Mouse (Mus musculus) liver, adult 2 months (tissue): ENCODE measurements around the gene Fsip1. TPM values are rescaled to one million over a fixed set of nuclear protein-coding genes. Genes with fewer than 3 reads are reported as not detected.
A peak's percentile ranks its signal among the peaks of the same experiment; 100 is the strongest.

Experiments used
- DNase-seq: peaks from one replicate; pipeline ENCODE4 v3.0.0-alpha.2; 2011; ENCODE audit warnings: low read depth, low spot score; ENCODE audit errors: extremely low read depth
- H3K27ac ChIP-seq: fragments of 200-500 bp; replicated peaks from 2 replicates; pipeline ENCODE4 v1.5.1; 2012; ENCODE audit warnings: low read depth, mild to moderate bottlenecking, control low read depth, inconsistent platforms, low read length; ENCODE audit not compliant: insufficient read depth
- H3K27me3 ChIP-seq: fragments of 200-500 bp; 2 replicates; pipeline ENCODE4 v1.6.1; 2012; ENCODE audit warnings: mild to moderate bottlenecking, moderate library complexity, low read length, inconsistent platforms; ENCODE audit not compliant: control insufficient read depth, insufficient read depth
- H3K36me3 ChIP-seq: fragments of 200-500 bp; 2 replicates; pipeline ENCODE4 v1.6.1; 2012; ENCODE audit warnings: low read length, inconsistent platforms; ENCODE audit not compliant: control insufficient read depth, insufficient read depth
- H3K4me1 ChIP-seq: fragments of 200-500 bp; 2 replicates; pipeline ENCODE4 v1.6.1; 2011; ENCODE audit warnings: low read length; ENCODE audit not compliant: control insufficient read depth, insufficient read depth
- H3K4me3 ChIP-seq: fragments of 200-500 bp; 2 replicates; pipeline ENCODE4 v1.5.1; 2011; ENCODE audit warnings: low read depth, mild to moderate bottlenecking, control low read depth, low read length, moderate library complexity; ENCODE audit not compliant: insufficient read depth
- H3K79me2 ChIP-seq: fragments of 200-500 bp; 2 replicates; pipeline ENCODE4 v1.6.1; 2012; ENCODE audit warnings: inconsistent platforms, mild to moderate bottlenecking, low read length, moderate library complexity; ENCODE audit not compliant: control insufficient read depth, insufficient read depth
- H3K9ac ChIP-seq: fragments of 200-500 bp; 2 replicates; pipeline ENCODE4 v1.6.1; 2012; ENCODE audit warnings: low read depth, mild to moderate bottlenecking, control low read depth, inconsistent platforms, low read length
- CTCF ChIP-seq: fragments of 200-500 bp; IDR thresholded peaks from 2 replicates; pipeline ENCODE4 v1.5.1; 2011; ENCODE audit warnings: low read depth, low read length, control low read depth
- POLR2A ChIP-seq: fragments of 200-500 bp; IDR thresholded peaks from 2 replicates; pipeline ENCODE4 v1.6.1; 2011; ENCODE audit warnings: low read length, control low read depth; ENCODE audit not compliant: insufficient read depth; ENCODE audit errors: extremely low read depth
- WGBS: fragments of 180-500 bp; shearing (Covaris S2); methylation state at CpG from one replicate; pipeline ENCODE4 v1.1.7; 2018; 5-methylcytosine and 5-hydroxymethylcytosine counted together
- polyA plus RNA-seq: library from polyadenylated mRNA; depleted of rRNA; stranded (reverse); fragments of >200 nt; gene quantifications from 2 replicates; pipeline ENCODE4 v1.2.3, GENCODE M21; 2012
- total RNA-seq: library from RNA; depleted of rRNA; stranded (reverse); fragments of >200 nt; gene quantifications from 2 replicates; pipeline ENCODE4 v1.2.3, GENCODE M21; 2014

Gene Fsip1
- total and polyA plus RNA-seq, 2 experiments = 0.05 to 0.09 TPM

DNA sequence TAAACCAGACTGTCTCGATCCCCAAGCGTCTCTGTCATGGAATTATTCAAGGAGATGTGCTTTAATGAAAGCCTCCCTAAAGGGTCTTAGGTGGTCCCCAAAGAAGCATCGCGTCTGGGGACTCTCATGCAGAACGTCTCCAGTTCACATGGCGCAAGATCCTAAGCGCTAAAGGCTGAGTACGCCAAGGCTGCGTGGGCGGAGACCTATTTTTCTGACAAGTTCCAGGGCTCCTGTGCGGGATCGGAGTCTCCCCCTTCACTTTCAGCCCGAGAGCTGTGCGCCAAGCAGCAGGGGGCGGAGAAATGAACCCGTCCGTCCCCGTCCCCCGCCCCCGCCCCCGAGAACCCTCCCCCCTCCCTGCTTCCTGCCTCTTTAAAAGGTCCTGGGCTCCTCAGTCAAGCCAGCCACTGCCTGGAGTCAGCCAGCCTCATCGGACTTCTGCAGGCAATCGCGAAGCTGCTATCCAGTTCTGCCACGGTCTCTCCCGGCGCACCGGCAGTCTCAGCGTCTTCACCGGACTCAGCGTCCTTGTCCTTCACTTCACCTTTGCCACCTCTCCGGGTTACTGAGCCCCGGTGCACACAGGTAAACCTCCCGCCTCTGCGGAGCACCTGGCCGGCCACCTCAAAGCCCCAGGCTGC is 145.2 kb downstream of the Fsip1 start, which contains the start of gene Thbs1:
Gene Thbs1 (plus strand): TSS at position 389 of the 644 bp plus-strand sequence.
- H3K4me3 ChIP-seq = peak within 1 kb of the TSS; percentile 50
- under 1% methylated on average over 36 of the region's 36 CpGs for WGBS
- TF ChIP-seq POLR2A (0 out of 2 replicates have a peak, but pooled peaks have one; percentile 23), CTCF (no peak)
- no peak within 1 kb of the TSS for H3K27ac ChIP-seq
- no peaks in the 10 kb centered on the region for H3K27me3 ChIP-seq
- peaks cover 2% of the 10 kb centered on the region; the same call in 1 of the 2 replicates for H3K4me1 ChIP-seq
- H3K9ac ChIP-seq = peak within 1 kb of the TSS; percentile 36
- H3K36me3 ChIP-seq = no peaks in the 10 kb centered on the region
- peak; percentile 34 for DNase-seq
- no peaks in the 10 kb centered on the region for H3K79me2 ChIP-seq

DNA sequence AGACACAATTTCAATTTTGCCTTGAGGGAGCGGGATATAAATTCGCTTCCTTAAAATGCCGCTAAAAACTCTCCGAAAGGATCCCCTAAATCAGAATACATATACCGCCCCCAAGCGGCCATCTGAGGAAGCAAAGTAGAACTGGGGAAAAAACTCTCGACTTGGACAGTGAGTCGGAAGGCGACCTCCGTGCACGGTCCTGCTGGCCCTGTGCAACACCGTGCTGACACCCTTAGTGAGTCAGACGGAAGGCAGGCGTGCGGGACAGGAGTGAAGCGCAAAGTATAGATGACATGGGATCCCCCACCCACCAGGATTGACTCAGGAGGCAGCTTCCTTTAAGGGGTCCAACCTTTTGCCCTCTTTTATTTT is 145.7 kb downstream of the Fsip1 start:
- H3K4me1 ChIP-seq = peaks cover 2% of the 10 kb centered on the region; the same call in 1 of the 2 replicates
- no peaks in the 10 kb centered on the region for H3K27me3 ChIP-seq
- TF ChIP-seq POLR2A = no peak
- TF ChIP-seq CTCF = peak; percentile 57
- H3K79me2 ChIP-seq = no peaks in the 10 kb centered on the region
- peak overlapping the region; percentile 36; the same call in 1 of the 2 replicates for H3K9ac ChIP-seq
- no peaks in the 10 kb centered on the region for H3K36me3 ChIP-seq
- no peak overlapping the region for H3K27ac ChIP-seq
- peak; percentile 48 for DNase-seq
- H3K4me3 ChIP-seq = peak overlapping the region; percentile 37; the same call in 1 of the 2 replicates
- 2% methylated on average over 16 of the region's 16 CpGs for WGBS

DNA sequence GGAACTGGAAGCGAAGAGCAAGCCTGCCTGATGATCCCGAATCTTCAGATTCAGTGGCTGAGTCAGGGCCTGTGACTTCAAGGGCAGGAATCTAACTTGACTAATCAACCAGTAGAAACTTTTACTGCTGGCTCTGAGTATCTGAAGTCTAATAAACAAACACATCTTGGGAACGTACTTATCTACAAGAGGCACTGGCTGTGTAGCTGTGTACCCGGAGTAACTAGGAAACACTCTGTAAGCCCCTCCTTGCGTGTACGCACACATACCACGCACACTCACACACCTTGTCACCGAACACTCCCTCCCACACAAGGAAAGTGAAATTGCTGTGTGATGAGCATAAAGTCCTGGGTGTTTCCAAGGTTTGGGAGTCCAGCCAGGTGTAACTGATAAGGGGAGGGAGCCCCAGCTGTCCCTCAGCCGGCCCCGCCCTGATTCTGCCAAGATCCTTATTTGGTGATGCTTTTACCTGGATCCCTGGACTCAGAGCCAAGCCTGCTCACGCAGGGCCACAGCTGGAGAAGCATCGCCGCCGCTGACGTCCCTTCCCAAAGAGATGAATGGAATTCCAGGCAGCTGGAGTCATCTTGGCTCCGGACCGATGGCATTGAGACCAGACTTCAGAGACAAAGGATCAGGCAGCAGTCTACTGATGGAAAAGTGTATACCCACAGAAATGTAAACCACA is 146.4 kb downstream of the Fsip1 start:
- no peak overlapping the region for H3K27ac ChIP-seq
- no peak overlapping the region for H3K9ac ChIP-seq
- TF ChIP-seq CTCF = no peak
- TF ChIP-seq POLR2A = no peak
- WGBS = 41% methylated on average over 17 of the region's 17 CpGs
- H3K4me3 ChIP-seq = no peak overlapping the region
- no peaks in the 10 kb centered on the region for H3K27me3 ChIP-seq
- no peak for DNase-seq
- no peaks in the 10 kb centered on the region for H3K79me2 ChIP-seq
- peaks cover 2% of the 10 kb centered on the region; the same call in 1 of the 2 replicates for H3K4me1 ChIP-seq
- H3K36me3 ChIP-seq = no peaks in the 10 kb centered on the region

DNA sequence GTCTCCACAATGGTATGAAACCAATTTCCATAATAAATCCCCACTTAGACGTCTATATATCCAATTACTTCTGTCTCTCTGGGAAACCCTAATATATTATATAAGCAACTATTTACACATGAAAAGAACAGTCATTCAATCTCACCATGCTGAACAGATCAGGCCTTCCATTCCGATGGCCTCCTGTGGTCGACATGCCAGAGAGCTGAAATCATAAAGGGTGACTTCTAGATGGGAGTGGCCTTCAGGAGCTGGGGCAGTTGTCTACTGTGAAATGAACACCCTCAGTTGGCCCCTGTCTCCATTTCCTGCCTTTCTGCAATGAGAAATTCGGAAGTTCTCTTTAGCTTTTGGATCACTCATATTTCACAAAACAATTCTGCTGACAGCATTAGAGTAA is 154.6 kb downstream of the Fsip1 start:
- 79% methylated on average over 4 of the region's 4 CpGs for WGBS
- no peaks in the 10 kb centered on the region for H3K36me3 ChIP-seq
- H3K9ac ChIP-seq = no peak overlapping the region
- no peak overlapping the region for H3K4me3 ChIP-seq
- H3K79me2 ChIP-seq = no peaks in the 10 kb centered on the region
- TF ChIP-seq POLR2A (no peak), CTCF (no peak)
- H3K27me3 ChIP-seq = no peaks in the 10 kb centered on the region
- H3K4me1 ChIP-seq = no peaks in the 10 kb centered on the region
- H3K27ac ChIP-seq = no peak overlapping the region
- no peak for DNase-seq

DNA sequence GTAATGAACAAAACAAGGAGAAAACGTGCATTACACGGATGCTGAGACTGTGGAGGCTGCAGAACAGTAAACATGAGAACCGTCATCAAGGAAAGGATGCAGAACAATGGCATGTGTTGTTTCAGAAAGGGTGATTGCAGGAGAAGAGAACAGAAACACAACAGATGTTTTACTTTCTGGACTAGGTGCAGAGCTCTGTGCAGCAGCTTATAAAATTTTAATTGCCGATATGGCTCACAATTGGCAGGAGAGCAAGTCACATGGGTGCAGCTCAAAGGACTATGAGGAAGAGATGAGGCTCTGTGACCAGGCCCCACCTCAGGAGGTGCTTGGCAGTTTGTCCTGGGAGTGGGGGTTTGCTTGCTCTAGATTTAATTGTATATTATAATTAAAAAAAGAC is 157.7 kb downstream of the Fsip1 start:
- no peak overlapping the region for H3K9ac ChIP-seq
- WGBS = 86% methylated on average over 4 of the region's 4 CpGs

More for the DNA sequence above, 157.7 kb downstream of the Fsip1 start:
- Histone ChIP-seq H3K36me3 (no peaks in the 10 kb centered on the region), H3K79me2 (no peaks in the 10 kb centered on the region), H3K27me3 (no peaks in the 10 kb centered on the region), H3K27ac (no peak overlapping the region), H3K4me3 (no peak overlapping the region), H3K4me1 (no peaks in the 10 kb centered on the region)
- no peak for TF ChIP-seq CTCF
- no peak for TF ChIP-seq POLR2A
- DNase-seq = no peak
